ENCODE assay signal across 16 mouse cellular contexts in the genomic region with DNA sequence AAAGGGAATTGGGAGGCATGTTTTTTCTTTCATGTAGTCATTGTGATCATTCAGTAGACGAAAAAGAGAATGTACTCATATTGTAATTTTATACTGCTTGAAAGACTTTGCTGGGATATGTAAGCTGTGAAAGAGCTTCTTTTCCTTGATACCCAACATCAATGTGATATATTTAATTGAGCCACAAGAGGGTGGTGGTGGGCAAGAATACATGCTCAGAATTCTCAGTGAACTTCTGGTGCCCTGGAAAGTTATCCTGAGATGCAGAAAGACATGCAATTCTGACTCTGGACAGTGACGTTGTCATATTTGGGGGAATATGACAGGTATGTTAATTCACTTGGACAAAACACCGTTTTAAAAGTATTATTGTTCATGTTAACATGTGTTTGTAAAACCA. TPM values are rescaled to one million over a fixed set of nuclear protein-coding genes. Genes with fewer than 3 reads are reported as not detected.
DNase-seq lines count a peak whose midpoint lies in the region; ATAC-seq and TF ChIP-seq lines count a peak whose summit lies in the region.
"Had no signal": no experiment of that assay in that cellular context is flagged by ENCODE, and none has a peak within 500 bp of the region (broad histone marks: within the 10 kb centered on the region; RNA-seq: fewer than 3 reads in every experiment).

No protein-coding gene starts in this region.

- no peaks in the 10 kb centered on the region for H3K27me3 ChIP-seq in forebrain, postnatal 0 days (ENCODE audit: insufficient read depth, low read length)
- no peaks in the 10 kb centered on the region for H3K27me3 ChIP-seq in forebrain, embryonic 15.5 days
- no peaks in the 10 kb centered on the region for H3K27me3 ChIP-seq in stomach, postnatal 0 days (ENCODE audit: control insufficient read depth, insufficient read depth, low read length)
- H3K27me3 ChIP-seq: midbrain, embryonic 13.5 days had no signal

- TF ChIP-seq EP300 in stomach, postnatal 0 days (optimal IDR thresholded peaks at IDR 0.05): no peak

- no peaks in the 10 kb centered on the region for H3K9me3 ChIP-seq in forebrain, postnatal 0 days (ENCODE audit: low read length)
- H3K9me3 ChIP-seq in forebrain, embryonic 15.5 days: no peaks in the 10 kb centered on the region
- no peaks in the 10 kb centered on the region for H3K9me3 ChIP-seq in stomach, postnatal 0 days (ENCODE audit: control insufficient read depth, low read length)
- H3K9me3 ChIP-seq: midbrain, embryonic 13.5 days had no signal

- peak; percentile 20 for DNase-seq in forebrain, postnatal 0 days
- peak; percentile 11 for DNase-seq in left cerebral cortex, adult 11 months (ENCODE audit: low spot score)
- DNase-seq in left cerebral cortex, postnatal 4 days: no peak
- DNase-seq in thymus, postnatal 14 days: peak; percentile 38
- no peak for DNase-seq in thymus, postnatal 25 days
- DNase-seq in stomach, postnatal 0 days (ENCODE audit: low spot score): no peak
- DNase-seq in cerebellum, adult 9-11 months: no peak
- DNase-seq: adrenal gland, adult 8-10 months; cerebellum, adult 8-10 months; gastrocnemius, postnatal 25 days; kidney, postnatal 25 days had no signal

- H3K4me2 ChIP-seq in forebrain, postnatal 0 days (ENCODE audit: low read depth): no peak overlapping the region
- no peak overlapping the region for H3K4me2 ChIP-seq in forebrain, embryonic 15.5 days (replicated peaks)
- H3K4me2 ChIP-seq in stomach, postnatal 0 days (replicated peaks; ENCODE audit: low read depth): no peak overlapping the region
- H3K4me2 ChIP-seq: liver, embryonic 11.5 days; midbrain, embryonic 13.5 days had no signal

- ATAC-seq in forebrain, postnatal 0 days: peak; percentile 50; the same call in 1 of the 2 replicates
- ATAC-seq in forebrain, embryonic 15.5 days (replicated peaks): no peak
- ATAC-seq in stomach, postnatal 0 days (ENCODE audit: low FRiP score, low TSS enrichment): no peak
- ATAC-seq: midbrain, embryonic 13.5 days had no signal

- no peak overlapping the region for H3K27ac ChIP-seq in forebrain, postnatal 0 days (ENCODE audit: low read depth, low read length)
- H3K27ac ChIP-seq in forebrain, embryonic 15.5 days (replicated peaks): no peak overlapping the region
- H3K27ac ChIP-seq in stomach, postnatal 0 days (replicated peaks): no peak overlapping the region
- H3K27ac ChIP-seq: midbrain, embryonic 13.5 days had no signal

- H3K9ac ChIP-seq in forebrain, postnatal 0 days: no peak overlapping the region
- no peak overlapping the region for H3K9ac ChIP-seq in forebrain, embryonic 15.5 days (replicated peaks)
- H3K9ac ChIP-seq in stomach, postnatal 0 days (ENCODE audit: low read length): no peak overlapping the region
- H3K9ac ChIP-seq: midbrain, embryonic 13.5 days had no signal

- 74% methylated on average over 3 of the region's 3 CpGs for WGBS in forebrain, postnatal 0 days
- WGBS in forebrain, embryonic 15.5 days: 71% methylated on average over 3 of the region's 3 CpGs
- WGBS in stomach, postnatal 0 days: 54% methylated on average over 3 of the region's 3 CpGs

- no peaks in the 10 kb centered on the region for H3K4me1 ChIP-seq in forebrain, postnatal 0 days (ENCODE audit: insufficient read depth)
- no peaks in the 10 kb centered on the region for H3K4me1 ChIP-seq in forebrain, embryonic 15.5 days
- no peaks in the 10 kb centered on the region for H3K4me1 ChIP-seq in stomach, postnatal 0 days (replicated peaks; ENCODE audit: control insufficient read depth, insufficient read depth)
- H3K4me1 ChIP-seq: midbrain, embryonic 13.5 days had no signal

- H3K36me3 ChIP-seq in forebrain, postnatal 0 days (ENCODE audit: insufficient read depth): no peaks in the 10 kb centered on the region
- H3K36me3 ChIP-seq in forebrain, embryonic 15.5 days: no peaks in the 10 kb centered on the region
- H3K36me3 ChIP-seq in stomach, postnatal 0 days (ENCODE audit: control insufficient read depth, insufficient read depth, low read length): no peaks in the 10 kb centered on the region
- H3K36me3 ChIP-seq: midbrain, embryonic 13.5 days had no signal

- H3K4me3 ChIP-seq in forebrain, postnatal 0 days (ENCODE audit: low read depth, low read length): no peak overlapping the region
- H3K4me3 ChIP-seq in forebrain, embryonic 15.5 days: no peak overlapping the region
- H3K4me3 ChIP-seq in stomach, postnatal 0 days (ENCODE audit: low read depth, low read length): no peak overlapping the region
- H3K4me3 ChIP-seq: erythroblast, embryonic 14.5 days; midbrain, embryonic 13.5 days had no signal

- TF ChIP-seq CTCF in forebrain, postnatal 0 days (IDR thresholded peaks at IDR 0.05; ENCODE audit: low read depth): peak; percentile 56
- peak; percentile 73 for TF ChIP-seq CTCF in stomach, postnatal 0 days (IDR thresholded peaks at IDR 0.05; ENCODE audit: low read depth)

- intact Hi-C loops in left cerebral cortex, postnatal 4 days (cut with DNase I): no loop called here

RNA-seq across cellular contexts. Expression of gene Ms4a4a, which starts 15.2 kb away (rescaled TPM):
- total RNA-seq in forebrain, postnatal 0 days (2014; rRNA removed): 1.2 TPM in 1 of 2 replicates, not detected in the other
- polyA plus RNA-seq in forebrain, postnatal 0 days (2015; fragmentation: Nextera tagmentation; extraction: Ambion mirVana): 0.58 and 2.9 TPM in 2 replicates
- 1.0 and 1.7 TPM in 2 replicates for polyA plus RNA-seq in forebrain, embryonic 15.5 days (2015; fragmentation: Nextera tagmentation; extraction: Ambion mirVana)
- total RNA-seq in left cerebral cortex, postnatal 4 days (2021): under 1 TPM in 1 of 2 experiments, not detected in 1; 0.80 TPM
- polyA plus RNA-seq in stomach, postnatal 0 days (2015; fragmentation: Nextera tagmentation; extraction: Ambion mirVana): 6.0 TPM in 2 replicates
- total RNA-seq: hematopoietic stem cell, adult 5-6 weeks had no signal
- polyA plus RNA-seq: erythroblast, embryonic 14.5 days had no signal

RNA-seq across cellular contexts. Expression of gene Ms4a7, which starts 24.2 kb away (rescaled TPM):
- 0.77 and 1.1 TPM in 2 replicates for total RNA-seq in forebrain, postnatal 0 days (2014; rRNA removed)
- polyA plus RNA-seq in forebrain, postnatal 0 days (2015; fragmentation: Nextera tagmentation; extraction: Ambion mirVana): 3.3 and 4.0 TPM in 2 replicates
- 2.2 TPM in 2 replicates for polyA plus RNA-seq in forebrain, embryonic 15.5 days (2015; fragmentation: Nextera tagmentation; extraction: Ambion mirVana)
- total RNA-seq in left cerebral cortex, postnatal 4 days (2021): under 1 TPM; 0.77 to 0.86 TPM
- polyA plus RNA-seq in stomach, postnatal 0 days (2015; fragmentation: Nextera tagmentation; extraction: Ambion mirVana): 13.6 and 15.0 TPM in 2 replicates
- total RNA-seq: hematopoietic stem cell, adult 5-6 weeks had no signal
- polyA plus RNA-seq: erythroblast, embryonic 14.5 days had no signal

RNA-seq across cellular contexts. Expression of gene Ms4a4c, which starts 44.5 kb away (rescaled TPM):
- not detected in 2 replicates for total RNA-seq in forebrain, postnatal 0 days (2014; rRNA removed)
- 0.16 TPM in 1 of 2 replicates, not detected in the other for polyA plus RNA-seq in forebrain, postnatal 0 days (2015; fragmentation: Nextera tagmentation; extraction: Ambion mirVana)
- polyA plus RNA-seq in forebrain, embryonic 15.5 days (2015; fragmentation: Nextera tagmentation; extraction: Ambion mirVana): 0.19 and 0.53 TPM in 2 replicates
- total RNA-seq in left cerebral cortex, postnatal 4 days (2021): not detected
- 0.59 and 1.1 TPM in 2 replicates for polyA plus RNA-seq in stomach, postnatal 0 days (2015; fragmentation: Nextera tagmentation; extraction: Ambion mirVana)
- total RNA-seq: gastrocnemius, postnatal 25 days had no signal
- polyA plus RNA-seq: erythroblast, embryonic 14.5 days; midbrain, embryonic 13.5 days had no signal

RNA-seq across cellular contexts. Expression of gene Ms4a14, which starts 45.9 kb away (rescaled TPM):
- total RNA-seq in forebrain, postnatal 0 days (2014; rRNA removed): not detected in 2 replicates
- 0.08 TPM in 1 of 2 replicates, not detected in the other for polyA plus RNA-seq in forebrain, postnatal 0 days (2015; fragmentation: Nextera tagmentation; extraction: Ambion mirVana)
- polyA plus RNA-seq in forebrain, embryonic 15.5 days (2015; fragmentation: Nextera tagmentation; extraction: Ambion mirVana): 0.05 TPM in 1 of 2 replicates, not detected in the other
- total RNA-seq in left cerebral cortex, postnatal 4 days (2021): under 1 TPM; 0.10 to 0.12 TPM
- 0.08 and 0.10 TPM in 2 replicates for polyA plus RNA-seq in stomach, postnatal 0 days (2015; fragmentation: Nextera tagmentation; extraction: Ambion mirVana)
- total RNA-seq: hematopoietic stem cell, adult 5-6 weeks had no signal
- polyA plus RNA-seq: erythroblast, embryonic 14.5 days; liver, embryonic 11.5 days; midbrain, embryonic 13.5 days had no signal

Comparison
In these comparisons a context has a peak if more than half of its experiments do, and no peak if none do; other contexts are left out.
1. DNase-seq: peak in forebrain, postnatal 0 days (single experiment), left cerebral cortex, adult 11 months (single experiment) and thymus, postnatal 14 days (single experiment); none in left cerebral cortex, postnatal 4 days (single experiment), thymus, postnatal 25 days (single experiment), stomach, postnatal 0 days (single experiment) and cerebellum, adult 9-11 months (single experiment).